Mouse (Mus musculus) thymus, postnatal 36 days (tissue): ENCODE measurements around the gene Chrm3.

Experiments used
- DNase-seq, 2 experiments: peaks; one replicate each; pipeline ENCODE4 v3.0.0; 2022; ENCODE audit warnings: mixed read lengths in 2 of 2

Gene Chrm3

DNA sequence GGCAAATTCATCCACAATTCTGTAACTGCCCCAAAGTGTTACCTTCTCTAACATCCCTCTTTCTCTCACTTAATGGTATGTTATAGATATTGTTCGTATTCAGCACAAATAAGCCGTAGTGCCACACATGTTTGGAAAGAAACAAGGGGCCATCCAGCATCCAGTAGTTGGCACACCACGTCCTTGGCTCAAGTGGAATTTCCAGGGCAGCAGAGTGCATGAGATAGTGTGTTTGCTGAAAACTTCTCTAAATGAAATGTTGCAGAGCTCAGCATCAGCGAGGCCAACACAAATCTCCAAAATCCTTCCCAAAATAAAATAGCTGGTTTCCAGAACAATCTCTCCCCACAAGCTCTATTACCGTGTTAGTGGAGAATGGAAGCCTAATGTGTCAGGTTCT lies 473.4 kb downstream of the Chrm3 start:
- no peak for DNase-seq

DNA sequence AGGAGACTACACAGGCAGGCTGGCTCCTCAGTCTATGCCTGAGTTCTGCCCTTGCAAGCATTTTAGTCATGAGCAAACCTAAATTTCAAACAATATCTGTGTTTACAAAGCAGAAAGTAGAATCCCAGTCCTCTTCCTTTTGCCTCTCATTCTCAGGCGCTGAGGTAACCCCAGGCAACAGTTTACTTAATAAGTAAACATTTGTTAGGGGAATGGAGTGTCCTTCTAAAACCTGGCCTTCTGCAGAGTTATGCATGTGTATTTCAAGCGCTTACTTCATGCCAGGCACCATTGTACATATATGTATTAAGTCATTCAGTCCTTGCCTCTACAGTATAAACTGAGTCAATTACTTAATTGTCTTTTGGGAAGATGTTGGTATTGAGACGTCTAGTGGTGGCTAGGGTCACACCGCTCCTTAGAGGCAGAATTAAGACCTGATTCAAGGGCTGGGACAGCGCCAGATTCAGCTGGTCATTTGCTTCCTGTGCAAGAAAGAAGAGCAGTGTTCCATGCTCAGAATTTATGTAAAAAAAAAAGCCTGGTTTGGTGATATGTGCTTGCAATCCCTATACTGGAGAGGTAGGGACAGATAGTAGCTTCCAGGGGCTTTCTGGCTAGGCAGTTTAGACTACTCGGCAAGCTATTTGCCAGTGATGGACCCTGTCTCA lies 474.0 kb downstream of the Chrm3 start:
- no peak for DNase-seq

DNA sequence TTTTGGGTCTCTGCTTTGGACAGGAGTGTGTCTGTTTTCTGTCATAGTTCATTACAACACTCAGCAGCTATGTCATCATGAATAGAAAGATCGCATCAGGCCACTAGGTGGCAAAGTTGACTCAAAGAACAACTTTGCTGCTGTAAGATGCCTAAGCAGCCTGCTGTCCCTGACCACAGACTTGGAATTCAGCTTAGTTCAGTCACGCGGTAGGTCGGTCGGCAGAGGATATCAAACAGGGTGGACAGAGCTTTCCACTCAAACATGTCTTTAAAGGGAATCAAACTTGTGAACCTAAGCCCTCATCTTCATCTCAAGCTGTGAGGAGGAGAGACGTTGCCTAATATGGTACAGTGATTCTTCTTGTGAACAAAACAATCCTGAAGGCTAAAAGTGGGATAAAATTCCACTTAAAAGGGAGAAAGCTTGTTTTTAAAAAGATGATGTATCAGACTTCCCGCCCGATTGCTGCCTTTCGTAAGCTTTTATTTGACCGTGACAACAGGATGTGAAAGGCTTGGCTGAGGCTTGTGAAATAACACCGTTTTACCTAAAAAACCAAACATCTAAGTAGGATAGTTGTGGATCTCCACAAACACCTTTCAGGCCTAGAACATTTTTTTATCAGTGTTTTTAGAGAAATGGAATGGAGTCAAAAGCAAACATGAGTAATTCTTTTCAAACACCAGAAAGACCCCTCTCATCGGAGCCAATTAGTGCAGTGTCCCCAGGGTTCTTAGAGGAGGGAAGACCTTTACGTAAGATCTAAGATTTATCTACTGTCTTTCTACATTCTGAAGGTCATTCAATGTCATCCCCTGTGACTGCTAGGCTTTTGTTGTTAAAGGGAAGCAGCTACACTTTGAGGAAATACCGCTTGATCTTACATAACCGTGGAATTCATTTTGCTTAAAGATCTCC lies 478.0 kb downstream of the Chrm3 start:
- peak; percentile 25 to 34 for DNase-seq

DNA sequence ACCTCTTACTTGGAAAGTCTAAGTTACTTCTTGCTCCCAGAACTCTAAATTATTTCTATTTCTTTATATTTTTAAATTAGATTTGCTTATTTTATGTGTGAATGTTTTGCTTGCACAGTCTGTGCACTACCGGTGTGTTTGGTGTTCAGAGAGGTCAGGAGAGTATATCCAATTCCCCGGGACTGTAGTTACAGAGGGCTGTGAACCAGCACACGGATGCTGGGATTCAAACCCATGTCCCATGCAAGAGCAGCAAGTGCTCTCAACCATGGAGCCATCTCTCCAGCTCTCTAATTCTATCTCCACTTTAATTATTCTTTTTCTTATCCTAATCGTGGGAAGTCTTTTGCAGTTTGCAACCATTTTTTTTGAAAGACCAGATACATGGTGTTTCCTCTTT lies 478.7 kb downstream of the Chrm3 start:
- DNase-seq: no peak

DNA sequence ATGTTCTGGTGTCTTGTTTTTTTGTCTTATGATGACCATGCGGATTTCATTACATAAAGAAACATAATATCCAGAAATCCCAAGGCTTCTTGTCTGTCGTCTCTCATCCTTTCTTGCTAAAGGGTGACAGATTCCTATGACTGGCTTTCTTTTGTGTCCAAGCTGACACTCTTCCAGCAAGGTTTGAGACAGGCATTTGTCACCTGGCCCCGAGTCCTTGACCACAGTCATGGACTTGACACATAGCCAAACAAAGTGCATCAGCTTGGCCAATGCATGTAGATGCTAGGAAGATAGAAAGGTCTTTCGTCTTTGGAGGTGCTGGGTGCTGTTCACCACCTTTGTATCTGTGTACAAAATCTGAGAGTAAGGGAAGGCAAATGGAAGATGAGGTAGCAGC lies 480.2 kb downstream of the Chrm3 start:
- DNase-seq: no peak

DNA sequence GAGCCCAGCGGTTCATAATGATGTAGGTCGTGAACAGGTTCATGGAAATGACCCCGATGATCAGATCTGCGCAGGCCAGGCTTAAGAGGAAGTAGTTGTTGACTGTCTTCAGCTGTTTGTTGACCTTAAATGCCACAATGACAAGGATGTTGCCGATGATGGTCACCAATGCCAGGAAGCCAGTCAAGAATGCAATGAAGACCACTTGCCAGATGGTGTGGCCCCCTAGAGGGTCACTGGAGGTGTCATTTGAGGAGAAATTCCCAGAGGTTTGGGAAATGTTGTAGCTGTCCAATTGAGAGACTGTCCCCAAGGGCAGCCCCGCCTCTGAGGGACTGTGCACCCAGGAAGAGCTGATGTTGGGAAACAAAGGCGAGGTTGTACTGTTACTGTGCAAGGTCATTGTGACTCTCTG lies 482.0 kb downstream of the Chrm3 start:
- DNase-seq: no peak

DNA sequence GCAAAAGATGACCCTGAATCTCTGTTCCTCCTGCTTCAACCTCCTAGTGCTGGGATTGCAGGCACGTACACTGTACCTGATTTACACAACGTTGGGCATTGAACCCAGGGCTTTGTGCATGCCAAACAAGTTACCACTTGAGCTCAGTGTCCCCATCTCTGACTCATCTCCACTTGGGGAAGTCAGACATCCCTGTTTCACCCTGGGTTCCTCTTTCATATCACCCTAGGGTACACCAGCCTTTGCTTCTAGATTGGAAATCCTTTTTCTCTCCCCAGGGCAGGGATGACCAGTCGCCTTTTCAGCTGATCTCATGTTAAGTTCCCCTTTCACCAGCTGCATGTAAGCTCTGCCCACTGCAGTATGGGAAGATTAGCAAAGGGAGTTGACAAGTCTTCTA lies 487.3 kb downstream of the Chrm3 start:
- no peak for DNase-seq

DNA sequence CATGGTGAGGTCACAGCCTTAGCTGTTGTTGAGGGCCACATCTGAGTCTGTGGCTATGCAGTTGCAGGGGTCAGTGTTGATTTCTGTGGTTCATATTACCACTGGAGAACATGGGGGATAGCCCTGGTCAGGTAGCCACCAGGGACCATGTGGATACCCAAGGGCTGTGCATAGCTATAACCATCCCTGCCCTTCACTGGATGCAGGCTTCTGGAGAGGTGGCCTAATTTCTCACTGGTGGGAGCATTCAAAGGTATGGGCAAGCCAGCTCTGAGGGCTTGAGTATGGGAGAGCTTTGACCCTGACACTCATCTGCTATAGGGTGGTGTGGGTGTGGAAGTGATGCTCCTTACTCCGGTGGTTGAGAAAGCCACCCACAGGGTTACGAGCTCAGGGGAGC lies 494.5 kb downstream of the Chrm3 start:
- DNase-seq: no peak

DNA sequence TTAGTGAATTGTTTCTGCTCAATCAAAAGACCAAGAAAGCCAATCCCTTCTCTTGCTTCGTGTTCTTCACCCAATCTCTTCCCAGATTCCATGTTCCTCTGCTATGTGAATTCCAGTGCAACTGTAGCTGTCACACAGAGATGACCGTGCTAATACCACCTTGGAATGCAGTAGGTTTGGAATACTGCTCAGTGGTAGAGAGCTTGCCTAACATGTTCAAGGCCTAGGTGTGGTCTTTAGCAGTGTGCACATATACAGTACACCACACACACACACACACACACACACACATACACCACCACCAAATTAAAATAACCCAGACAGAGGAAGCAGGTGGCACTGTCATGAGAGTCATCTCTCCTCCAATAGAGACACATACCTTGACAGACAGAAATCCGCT lies 513.1 kb downstream of the Chrm3 start:
- DNase-seq: no peak

DNA sequence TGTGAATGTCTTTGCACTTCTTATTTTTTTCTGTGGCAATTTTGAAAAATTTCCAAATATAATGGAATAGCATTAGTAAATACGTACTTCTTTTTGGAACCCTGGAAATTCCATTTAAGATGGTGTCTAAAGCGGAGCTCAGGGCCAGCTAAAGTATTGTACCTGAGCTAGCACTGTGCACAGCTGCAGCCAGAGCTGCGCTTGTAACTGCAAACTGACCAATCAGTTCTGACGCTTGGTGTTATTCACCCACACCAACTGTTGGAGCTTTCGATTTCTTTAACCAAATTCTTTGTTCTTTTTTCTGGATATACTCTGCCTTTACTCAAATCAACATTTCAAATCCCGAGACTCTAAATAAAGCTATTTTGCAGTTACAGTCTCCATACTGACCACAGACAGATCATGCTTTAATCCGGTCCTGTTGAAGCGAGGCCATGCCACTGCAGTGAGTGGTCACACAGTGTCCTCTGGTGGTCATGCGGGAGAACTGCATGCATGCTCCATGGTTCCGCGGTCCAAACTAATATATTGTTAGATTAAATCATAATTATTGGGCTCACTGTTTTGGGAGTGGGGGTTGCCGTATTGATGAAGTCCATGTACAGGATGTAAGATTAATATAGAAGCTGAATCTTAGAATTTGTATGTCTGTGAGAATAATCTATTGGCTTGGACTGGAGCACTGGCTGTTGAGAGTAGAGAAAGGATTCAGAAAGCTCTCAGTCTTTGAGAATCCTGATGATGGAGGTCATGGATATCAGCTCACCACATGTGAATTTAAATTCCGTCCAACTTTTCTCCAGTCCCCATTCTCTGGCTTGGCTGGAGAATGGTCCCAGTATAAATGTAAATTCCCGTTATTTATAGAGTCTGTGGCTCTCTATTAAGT lies 513.9 kb downstream of the Chrm3 start:
- DNase-seq: peak; percentile 24 to 29

DNA sequence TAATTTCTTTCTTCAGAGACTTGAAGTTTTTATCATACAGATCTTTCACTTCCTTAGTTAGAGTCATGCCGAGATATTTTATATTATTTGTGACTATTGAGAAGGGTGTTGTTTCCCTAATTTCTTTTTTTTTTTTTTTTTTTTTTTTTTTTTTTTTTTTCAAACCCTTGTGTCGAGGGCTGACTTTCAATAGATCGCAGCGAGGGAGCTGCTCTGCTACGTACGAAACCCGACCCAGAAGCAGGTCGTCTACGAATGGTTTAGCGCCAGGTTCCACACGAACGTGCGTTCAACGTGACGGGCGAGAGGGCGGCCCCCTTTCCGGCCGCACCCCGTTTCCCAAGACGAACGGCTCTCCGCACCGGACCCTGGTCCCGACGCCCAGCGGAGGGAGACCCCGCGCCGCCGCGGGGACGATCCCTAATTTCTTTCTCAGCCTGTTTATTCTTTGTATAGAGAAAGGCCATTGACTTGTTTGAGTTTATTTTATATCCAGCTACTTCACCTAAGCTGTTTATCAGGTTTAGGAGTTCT lies 526.4 kb downstream of the Chrm3 start:
- DNase-seq: peak; percentile 46 to 51

DNA sequence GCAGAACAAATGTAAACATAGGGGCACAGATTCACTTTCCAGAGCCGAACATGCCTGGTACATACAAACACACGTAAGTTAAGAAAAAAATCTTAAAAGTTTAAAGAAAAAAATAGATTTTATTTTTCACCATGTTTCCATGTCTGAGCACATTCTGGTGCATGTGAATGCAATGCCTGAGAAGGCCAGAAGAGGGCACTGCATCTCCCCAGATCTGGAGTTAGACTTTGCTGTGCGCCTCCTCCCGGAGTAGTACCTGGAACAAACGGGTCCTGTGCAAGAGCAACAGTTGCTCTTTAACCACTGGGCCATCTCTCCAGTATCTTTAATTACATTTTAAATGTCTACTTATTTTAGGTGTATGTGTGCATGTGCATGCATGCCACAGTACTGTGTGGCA lies 534.4 kb downstream of the Chrm3 start:
- peak; percentile 45 to 55 for DNase-seq
